In genomic region chrX:92342924-92343323, GRCm38 (mm10) we compare ENCODE assay signal across 9 mouse cellular contexts.
A peak's percentile ranks its signal among the peaks of the same experiment; 100 is the strongest.
DNase-seq lines count a peak whose midpoint lies in the region; ATAC-seq and TF ChIP-seq lines count a peak whose summit lies in the region.
"Had no signal": no experiment of that assay in that cellular context is flagged by ENCODE, and none has a peak within 500 bp of the region (broad histone marks: within the 10 kb centered on the region; RNA-seq: fewer than 3 reads in every experiment).

No protein-coding gene starts in this region.

- no peaks in the 10 kb centered on the region for H3K9me3 ChIP-seq in heart, embryonic 11.5 days (replicated peaks; ENCODE audit: control insufficient read depth, low read length)
- H3K9me3 ChIP-seq in kidney, postnatal 0 days (replicated peaks; ENCODE audit: low read length): no peaks in the 10 kb centered on the region
- H3K9me3 ChIP-seq: embryonic facial prominence, embryonic 12.5 days had no signal

- TF ChIP-seq CTCF in kidney, postnatal 0 days (IDR thresholded peaks at IDR 0.05; ENCODE audit: low read depth): peak; percentile 76

- peak; percentile 1 to 45 for DNase-seq in heart, postnatal 14 days
- peak; percentile 1 to 23 for DNase-seq in urinary bladder, adult 18-20 months (ENCODE audit: low spot score in 2 of 2)
- DNase-seq in urinary bladder, postnatal 10 days (ENCODE audit: low spot score): no peak
- DNase-seq in cerebellum, adult 9-10 months: peak; percentile 24
- DNase-seq in kidney, postnatal 0 days (ENCODE audit: low spot score): peak; percentile 31
- peak; percentile 0 for DNase-seq in naive thymus-derived CD4-positive, alpha-beta T cell, adult 2 months (ENCODE audit: low read depth)
- DNase-seq in MN1 (ENCODE audit: low spot score): no peak

- WGBS in heart, embryonic 11.5 days (ENCODE audit: insufficient replicate concordance): 13% methylated on average over 5 of the region's 5 CpGs
- WGBS in kidney, postnatal 0 days: 20% methylated on average over 5 of the region's 5 CpGs

- H3K27me3 ChIP-seq in heart, embryonic 11.5 days (ENCODE audit: control insufficient read depth, insufficient read depth, low read length): no peaks in the 10 kb centered on the region
- no peaks in the 10 kb centered on the region for H3K27me3 ChIP-seq in kidney, postnatal 0 days (ENCODE audit: insufficient read depth, low read length)
- H3K27me3 ChIP-seq: embryonic facial prominence, embryonic 12.5 days had no signal

- intact Hi-C loops in heart, postnatal 14 days (cut with DNase I): no loop called here

- H3K4me3 ChIP-seq in heart, embryonic 11.5 days (ENCODE audit: low read depth, low read length): no peak overlapping the region
- no peak overlapping the region for H3K4me3 ChIP-seq in kidney, postnatal 0 days (replicated peaks; ENCODE audit: low read depth, low read length)
- H3K4me3 ChIP-seq: embryonic facial prominence, embryonic 12.5 days had no signal

- no peak overlapping the region for H3K9ac ChIP-seq in heart, embryonic 11.5 days (ENCODE audit: low read depth, low read length)
- H3K9ac ChIP-seq in kidney, postnatal 0 days (ENCODE audit: low read depth, low read length): no peak overlapping the region
- H3K9ac ChIP-seq: embryonic facial prominence, embryonic 12.5 days had no signal

- H3K4me1 ChIP-seq in heart, embryonic 11.5 days (ENCODE audit: control insufficient read depth, insufficient read depth, low read length): no peaks in the 10 kb centered on the region
- H3K4me1 ChIP-seq in kidney, postnatal 0 days (replicated peaks; ENCODE audit: insufficient read depth, low read length): no peaks in the 10 kb centered on the region
- H3K4me1 ChIP-seq: embryonic facial prominence, embryonic 12.5 days had no signal

- H3K27ac ChIP-seq in heart, embryonic 11.5 days (ENCODE audit: low read depth, low read length): no peak overlapping the region
- H3K27ac ChIP-seq in kidney, postnatal 0 days: no peak overlapping the region
- H3K27ac ChIP-seq: embryonic facial prominence, embryonic 12.5 days had no signal

- ATAC-seq in heart, embryonic 11.5 days (replicated peaks; ENCODE audit: insufficient number of reproducible peaks, low FRiP score, low TSS enrichment): no peak
- no peak for ATAC-seq in kidney, postnatal 0 days (replicated peaks; ENCODE audit: low FRiP score, low read depth)

- H3K4me2 ChIP-seq in heart, embryonic 11.5 days: no peak overlapping the region
- no peak overlapping the region for H3K4me2 ChIP-seq in kidney, postnatal 0 days (ENCODE audit: low read length)
- H3K4me2 ChIP-seq: embryonic facial prominence, embryonic 12.5 days had no signal

- H3K36me3 ChIP-seq in heart, embryonic 11.5 days (ENCODE audit: control insufficient read depth, insufficient read depth, low read length): no peaks in the 10 kb centered on the region
- no peaks in the 10 kb centered on the region for H3K36me3 ChIP-seq in kidney, postnatal 0 days (ENCODE audit: insufficient read depth, low read length)
- H3K36me3 ChIP-seq: embryonic facial prominence, embryonic 12.5 days had no signal

Comparison
In these comparisons a context has a peak if more than half of its experiments do, and no peak if none do; other contexts are left out.
1. DNase-seq: peak in heart, postnatal 14 days (2 of 2), urinary bladder, adult 18-20 months (2 of 2), cerebellum, adult 9-10 months (single experiment), kidney, postnatal 0 days (single experiment) and naive thymus-derived CD4-positive, alpha-beta T cell, adult 2 months (single experiment); none in urinary bladder, postnatal 10 days (single experiment) and MN1 (single experiment).